Mouse (Mus musculus): ENCODE data around the gene Olfr411. TPM values are rescaled to one million over a fixed set of nuclear protein-coding genes. Genes with fewer than 3 reads are reported as not detected.

Gene Olfr411
- polyA plus RNA-seq, 1 experiment from 2014 or later = not detected

GRCm38 (mm10) chr11:74328781-74329180 is 23.7 kb downstream of the Olfr411 start:
- no peak overlapping the region for H3K4me2 ChIP-seq (replicated peaks; ENCODE audit: low read depth, low read length)
- H3K4me3 ChIP-seq (ENCODE audit: low read depth, low read length) = no peak overlapping the region
- ATAC-seq (no peak), DNase-seq (ENCODE audit: low spot score) (no peak)
- H3K4me1 ChIP-seq (ENCODE audit: insufficient read depth, low read depth, low read length) = no peaks in the 10 kb centered on the region
- no peaks in the 10 kb centered on the region for H3K36me3 ChIP-seq (ENCODE audit: insufficient read depth, low read length)
- H3K27ac ChIP-seq (ENCODE audit: low read length) = no peak overlapping the region
- H3K9ac ChIP-seq (replicated peaks; ENCODE audit: low read depth) = no peak overlapping the region
- H3K27me3 ChIP-seq (replicated peaks; ENCODE audit: insufficient read depth, low read length) = no peaks in the 10 kb centered on the region
- TF ChIP-seq CTCF (IDR thresholded peaks at IDR 0.05) (no peak), EP300 (IDR thresholded peaks at IDR 0.05) (no peak)
- H3K9me3 ChIP-seq (ENCODE audit: low read length) = no peaks in the 10 kb centered on the region

DNA sequence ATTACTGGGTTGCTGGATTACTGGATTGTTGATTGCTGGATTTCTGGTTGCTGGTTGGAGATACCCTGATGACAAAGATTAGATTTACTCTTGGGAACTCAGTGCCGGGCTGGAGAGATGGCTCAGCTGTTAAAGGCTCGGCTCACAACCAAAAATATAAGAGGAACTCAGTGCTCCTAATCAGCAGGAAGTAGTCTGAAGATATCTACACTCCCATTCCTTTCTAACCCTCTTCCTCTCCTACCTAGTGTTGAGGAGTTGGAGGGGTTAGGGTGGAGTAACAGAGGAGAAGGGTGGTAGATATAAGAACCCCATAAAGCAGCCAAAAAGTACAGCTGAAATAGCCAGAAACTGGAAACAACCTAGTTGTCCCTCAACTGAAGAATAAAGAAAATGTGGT is 26.4 kb downstream of the Olfr411 start:
- Histone ChIP-seq H3K9ac (replicated peaks; ENCODE audit: low read depth) (no peak overlapping the region), H3K9me3 (ENCODE audit: low read length) (no peaks in the 10 kb centered on the region), H3K4me2 (replicated peaks; ENCODE audit: low read depth, low read length) (no peak overlapping the region), H3K27me3 (replicated peaks; ENCODE audit: insufficient read depth, low read length) (no peaks in the 10 kb centered on the region), H3K36me3 (ENCODE audit: insufficient read depth, low read length) (no peaks in the 10 kb centered on the region), H3K4me1 (ENCODE audit: insufficient read depth, low read depth, low read length) (no peaks in the 10 kb centered on the region), H3K4me3 (ENCODE audit: low read depth, low read length) (no peak overlapping the region), H3K27ac (ENCODE audit: low read length) (no peak overlapping the region)
- ATAC-seq (no peak), DNase-seq (ENCODE audit: low spot score) (no peak)
- WGBS = 67% methylated on average over 2 of the region's 2 CpGs
- TF ChIP-seq EP300 (IDR thresholded peaks at IDR 0.05) (no peak), CTCF (IDR thresholded peaks at IDR 0.05) (no peak)

Other genes starting within 250 kb of the Olfr411 start
- gene Olfr401, start 238.9 kb downstream of the Olfr411 start, polyA plus RNA-seq (2015; fragmentation: Nextera tagmentation; extraction: Ambion mirVana) = not detected in 2 replicates
- not detected in 2 replicates for gene Olfr402, start 199.1 kb downstream of the Olfr411 start, polyA plus RNA-seq (2015; fragmentation: Nextera tagmentation; extraction: Ambion mirVana)
- gene Olfr403, start 166.4 kb downstream of the Olfr411 start, polyA plus RNA-seq (2015; fragmentation: Nextera tagmentation; extraction: Ambion mirVana) = not detected in 2 replicates
- not detected in 2 replicates for gene Olfr43, start 141.3 kb downstream of the Olfr411 start, polyA plus RNA-seq (2015; fragmentation: Nextera tagmentation; extraction: Ambion mirVana)
- gene Olfr406, start 92.8 kb downstream of the Olfr411 start, polyA plus RNA-seq (2015; fragmentation: Nextera tagmentation; extraction: Ambion mirVana) = not detected in 2 replicates
- not detected in 2 replicates for gene Olfr59, start 68.9 kb downstream of the Olfr411 start, polyA plus RNA-seq (2015; fragmentation: Nextera tagmentation; extraction: Ambion mirVana)
- gene Olfr410, start 14.6 kb downstream of the Olfr411 start, polyA plus RNA-seq (2015; fragmentation: Nextera tagmentation; extraction: Ambion mirVana) = not detected in 2 replicates
- not detected in 2 replicates for gene Olfr412, start 9.4 kb upstream of the Olfr411 start, polyA plus RNA-seq (2015; fragmentation: Nextera tagmentation; extraction: Ambion mirVana)

Data from lung, postnatal 0 days (tissue).